ENCODE assay signal across 23 mouse cellular contexts in the genomic region with DNA sequence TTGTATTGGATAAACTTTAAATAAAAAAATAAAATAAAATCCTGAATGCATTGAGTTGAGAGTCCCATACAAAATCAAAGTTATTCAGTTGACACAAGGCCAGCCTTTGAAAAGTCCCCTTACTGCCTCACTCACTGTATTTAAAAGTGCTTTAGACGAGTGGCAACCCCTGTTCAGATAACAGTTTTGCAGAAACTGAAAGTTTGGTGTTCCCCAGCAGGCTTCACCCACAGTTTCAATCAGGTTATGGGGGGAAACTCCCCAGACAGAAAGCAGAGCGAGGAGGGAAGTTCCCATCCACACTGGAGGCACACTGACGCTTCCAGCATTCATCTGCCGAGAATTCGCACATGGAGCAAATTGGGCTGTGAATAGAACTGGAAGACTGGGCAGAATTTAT. TPM values are rescaled to one million over a fixed set of nuclear protein-coding genes. Genes with fewer than 3 reads are reported as not detected.
DNase-seq lines count a peak whose midpoint lies in the region; ATAC-seq and TF ChIP-seq lines count a peak whose summit lies in the region.
"Had no signal": no experiment of that assay in that cellular context is flagged by ENCODE, and none has a peak within 500 bp of the region (broad histone marks: within the 10 kb centered on the region; RNA-seq: fewer than 3 reads in every experiment).

No protein-coding gene starts in this region.

- no peak overlapping the region for H3K4me3 ChIP-seq in lung, embryonic 14.5 days (ENCODE audit: low read depth, low read length)
- H3K4me3 ChIP-seq in gastrocnemius, adult 2 months = no peak overlapping the region
- H3K4me3 ChIP-seq: embryonic facial prominence, embryonic 10.5 days; forebrain, embryonic 13.5 days; heart, embryonic 13.5 days; hindbrain, embryonic 12.5 days; intestine, embryonic 15.5 days had no signal

- WGBS in lung, embryonic 14.5 days = 55% methylated on average over 5 of the region's 5 CpGs

- no peak for ATAC-seq in lung, embryonic 14.5 days (ENCODE audit: insufficient read depth)
- ATAC-seq in activated CD4-positive, CD25-positive, alpha-beta regulatory T cell, adult 4 months = peak; percentile 77
- ATAC-seq: forebrain, embryonic 13.5 days; forebrain, postnatal 0 days; hindbrain, embryonic 16.5 days; intestine, embryonic 15.5 days; Patski had no signal

- peaks cover 7% of the 10 kb centered on the region for H3K27me3 ChIP-seq in lung, embryonic 14.5 days (ENCODE audit: insufficient read depth, low read length)
- H3K27me3 ChIP-seq: intestine, embryonic 15.5 days had no signal

- H3K9me3 ChIP-seq in lung, embryonic 14.5 days (ENCODE audit: low read depth, low read length) = no peaks in the 10 kb centered on the region
- H3K9me3 ChIP-seq: embryonic facial prominence, embryonic 10.5 days; forebrain, embryonic 13.5 days; heart, embryonic 13.5 days; hindbrain, embryonic 12.5 days; intestine, embryonic 15.5 days had no signal

- intact Hi-C loops in gastrocnemius, adult 2 months (cut with DNase I) = no loop called here
- intact Hi-C loops in heart, postnatal 36 days (cut with DNase I) = no loop called here

- no peak for DNase-seq in lung, embryonic 14.5 days
- no peak for DNase-seq in lung, postnatal 25 days (ENCODE audit: low spot score)
- peak; percentile 63 for DNase-seq in CD4-positive, CD25-positive, alpha-beta regulatory T cell, adult 2 months (ENCODE audit: low read depth, low spot score)
- DNase-seq in retina, embryonic 14.5 days (ENCODE audit: low spot score) = no peak
- no peak for DNase-seq in gastrocnemius, adult 2 months
- DNase-seq in heart, postnatal 36 days = no peak
- DNase-seq: adrenal gland, adult 2 months; adrenal gland, postnatal 25 days; cerebellum, adult 18-20 months; cerebellum, postnatal 10 days; forebrain, postnatal 0 days; gastrocnemius, postnatal 36 days; heart, adult 11 months; heart, postnatal 4 days had no signal

- H3K4me2 ChIP-seq in lung, embryonic 14.5 days = no peak overlapping the region
- H3K4me2 ChIP-seq: forebrain, embryonic 13.5 days; heart, embryonic 13.5 days; hindbrain, embryonic 12.5 days; intestine, embryonic 15.5 days had no signal

- H3K27ac ChIP-seq in lung, embryonic 14.5 days (ENCODE audit: low read depth) = peak overlapping the region; percentile 65
- no peak overlapping the region for H3K27ac ChIP-seq in gastrocnemius, adult 2 months
- H3K27ac ChIP-seq: embryonic facial prominence, embryonic 10.5 days; forebrain, embryonic 13.5 days; heart, embryonic 13.5 days; hindbrain, embryonic 12.5 days; intestine, embryonic 15.5 days had no signal

- no peaks in the 10 kb centered on the region for H3K36me3 ChIP-seq in lung, embryonic 14.5 days (ENCODE audit: insufficient read depth)
- H3K36me3 ChIP-seq: embryonic facial prominence, embryonic 10.5 days; heart, embryonic 13.5 days; hindbrain, embryonic 12.5 days; intestine, embryonic 15.5 days had no signal

- H3K4me1 ChIP-seq in lung, embryonic 14.5 days (ENCODE audit: insufficient read depth) = 0 out of 2 replicates have a peak, but pooled peaks cover 5% of the 10 kb centered on the region

- no peak overlapping the region for H3K9ac ChIP-seq in lung, embryonic 14.5 days
- H3K9ac ChIP-seq: forebrain, embryonic 13.5 days; forebrain, postnatal 0 days; heart, embryonic 13.5 days; hindbrain, embryonic 12.5 days; intestine, embryonic 15.5 days had no signal

- TF ChIP-seq CTCF in lung, embryonic 14.5 days (IDR thresholded peaks at IDR 0.05; ENCODE audit: low read depth) = no peak
- TF ChIP-seq CTCF in gastrocnemius, adult 2 months (IDR thresholded peaks at IDR 0.05) = no peak

RNA-seq across cellular contexts. Expression of a gene that starts 5.0 kb away (rescaled TPM):
- 16.8 and 20.5 TPM in 2 replicates for polyA plus RNA-seq in lung, embryonic 14.5 days (2014; fragmentation: Nextera tagmentation; extraction: Ambion mirVana)
- 1 to 10 TPM in 1 of 2 experiments, under 1 TPM in 1; 0.50 to 1.1 TPM for polyA plus RNA-seq in activated CD4-positive, CD25-positive, alpha-beta regulatory T cell, adult 4 months (2017; shearing (Covaris generic))
- 1 to 10 TPM in 1 of 2 experiments, under 1 TPM in 1; 0.54 to 1.2 TPM for total RNA-seq in gastrocnemius, adult 2 months (2021)
- 1 to 10 TPM in 1 of 2 experiments, under 1 TPM in 1; 0.75 to 1.6 TPM for total RNA-seq in heart, postnatal 36 days (2021)

RNA-seq across cellular contexts. Expression of a gene that starts 34.7 kb away (rescaled TPM):
- 26.4 and 27.2 TPM in 2 replicates for polyA plus RNA-seq in lung, embryonic 14.5 days (2014; fragmentation: Nextera tagmentation; extraction: Ambion mirVana)
- polyA plus RNA-seq in activated CD4-positive, CD25-positive, alpha-beta regulatory T cell, adult 4 months (2017; shearing (Covaris generic)) = 10 to 100 TPM; 19.8 to 21.9 TPM
- total RNA-seq in gastrocnemius, adult 2 months (2021) = 1 to 10 TPM; 2.9 to 3.5 TPM
- 1 to 10 TPM; 3.6 to 5.6 TPM for total RNA-seq in heart, postnatal 36 days (2021)

RNA-seq across cellular contexts. Expression of a gene that starts 34.8 kb away (rescaled TPM):
- polyA plus RNA-seq in lung, embryonic 14.5 days (2014; fragmentation: Nextera tagmentation; extraction: Ambion mirVana) = 52.5 and 54.7 TPM in 2 replicates
- 10 to 100 TPM; 31.1 to 42.0 TPM for polyA plus RNA-seq in activated CD4-positive, CD25-positive, alpha-beta regulatory T cell, adult 4 months (2017; shearing (Covaris generic))
- total RNA-seq in gastrocnemius, adult 2 months (2021) = 10 to 100 TPM; 19.3 to 20.8 TPM
- total RNA-seq in heart, postnatal 36 days (2021) = 10 to 100 TPM; 16.7 to 17.4 TPM

RNA-seq across cellular contexts. Expression of a gene that starts 36.3 kb away (rescaled TPM):
- polyA plus RNA-seq in lung, embryonic 14.5 days (2014; fragmentation: Nextera tagmentation; extraction: Ambion mirVana) = 0.70 and 1.0 TPM in 2 replicates
- polyA plus RNA-seq in activated CD4-positive, CD25-positive, alpha-beta regulatory T cell, adult 4 months (2017; shearing (Covaris generic)) = not detected
- under 1 TPM; 0.06 to 0.10 TPM for total RNA-seq in gastrocnemius, adult 2 months (2021)
- total RNA-seq in heart, postnatal 36 days (2021) = under 1 TPM; 0.36 to 0.68 TPM
- polyA plus RNA-seq: C2C12 had no signal
